Mouse (Mus musculus) intestine, postnatal 0 days (tissue): ENCODE measurements around the gene Ubc. TPM values are rescaled to one million over a fixed set of nuclear protein-coding genes. Genes with fewer than 3 reads are reported as not detected.
A peak's percentile ranks its signal among the peaks of the same experiment; 100 is the strongest.

Experiments
- ATAC-seq: fragments of 200-750 bp; cut with Nextera tagmentation; 2 replicates; pipeline ENCODE4 v1.8.0; 2017; ENCODE audit warnings: mild to moderate bottlenecking, moderate TSS enrichment, moderate library complexity
- H3K27ac ChIP-seq: fragments of 300-500 bp; sonication (generic); 2 replicates; pipeline ENCODE4 v1.5.1; 2014; ENCODE audit warnings: mild to moderate bottlenecking, low read depth, low read length, moderate library complexity
- H3K27me3 ChIP-seq: fragments of 300-500 bp; sonication (generic); replicated peaks from 2 replicates; pipeline ENCODE4 v1.6.1; 2014; ENCODE audit warnings: low read length, mixed read lengths; ENCODE audit not compliant: control insufficient read depth, insufficient read depth
- H3K36me3 ChIP-seq: fragments of 300-500 bp; sonication (generic); 2 replicates; pipeline ENCODE4 v1.6.1; 2014; ENCODE audit warnings: mild to moderate bottlenecking, moderate library complexity; ENCODE audit not compliant: control insufficient read depth, insufficient read depth
- H3K4me1 ChIP-seq: fragments of 300-500 bp; sonication (generic); replicated peaks from 2 replicates; pipeline ENCODE4 v1.6.1; 2014; ENCODE audit warnings: antibody characterized with exemption, low read length, mixed read lengths; ENCODE audit not compliant: control insufficient read depth, insufficient read depth
- H3K4me2 ChIP-seq: fragments of 300-500 bp; sonication (generic); replicated peaks from 2 replicates; pipeline ENCODE4 v1.6.1; 2014; ENCODE audit warnings: low read depth, mild to moderate bottlenecking, moderate library complexity
- H3K4me3 ChIP-seq: fragments of 300-500 bp; sonication (generic); 2 replicates; pipeline ENCODE4 v1.5.1; 2014; ENCODE audit warnings: low read depth, low read length
- H3K9ac ChIP-seq: fragments of 300-500 bp; sonication (generic); 2 replicates; pipeline ENCODE4 v1.6.1; 2014; ENCODE audit warnings: mild to moderate bottlenecking, low read depth, low read length
- H3K9me3 ChIP-seq: fragments of 300-500 bp; sonication (generic); 2 replicates; pipeline ENCODE4 v1.6.1; 2016; ENCODE audit warnings: mixed run types; ENCODE audit not compliant: control insufficient read depth
- CTCF ChIP-seq: sonication (generic); IDR thresholded peaks from 2 replicates; pipeline ENCODE4 v1.5.1; 2016; ENCODE audit warnings: low read depth, mild to moderate bottlenecking, control low read depth, antibody characterized with exemption, moderate library complexity
- WGBS: fragments of 180-500 bp; shearing (Covaris S2); extraction: QIAGEN DNeasy Blood & Tissue Kit; methylation state at CpG from one replicate; pipeline ENCODE4 v1.1.7; 2014; 5-methylcytosine and 5-hydroxymethylcytosine counted together
- polyA plus RNA-seq: library from polyadenylated mRNA; unstranded; fragments of >200 nt; fragmentation: Nextera tagmentation; extraction: Ambion mirVana; gene quantifications from 2 replicates; pipeline ENCODE4 v1.2.1, GENCODE M21; 2015

Ubc gene
- polyA plus RNA-seq, 1 experiment from 2014 or later: 371 TPM

GRCm38 (mm10) chr5:125409348-125410090, 19.5 kb upstream of the Ubc start:
- no peaks in the 10 kb centered on the region for H3K9me3 ChIP-seq
- H3K9ac ChIP-seq: no peak overlapping the region
- 0 out of 2 replicates have a peak, but pooled peaks have one; percentile 24 for ATAC-seq

DNA sequence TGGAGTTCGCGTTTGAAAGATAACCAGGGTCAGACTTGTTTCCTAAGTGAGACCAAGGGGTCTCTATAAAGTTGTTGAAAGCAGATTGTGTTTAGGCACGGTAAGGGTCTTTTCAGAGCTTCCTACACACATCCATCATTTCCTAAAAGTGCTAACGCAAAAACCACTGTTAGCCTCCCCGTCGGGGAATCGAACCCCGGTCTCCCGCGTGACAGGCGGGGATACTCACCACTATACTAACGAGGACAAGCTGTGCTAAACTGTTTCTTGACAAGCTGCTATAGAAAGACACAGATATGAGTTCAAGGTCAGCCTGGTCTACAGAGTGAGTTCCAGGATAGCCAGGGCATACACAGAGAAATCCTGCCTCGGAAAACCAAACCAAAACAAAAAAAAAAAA, 18.8 kb upstream of the Ubc start:
- no peak for TF ChIP-seq CTCF
- no peak overlapping the region for H3K9ac ChIP-seq
- 3% methylated on average over 13 of the region's 13 CpGs for WGBS
- H3K27ac ChIP-seq: no peak overlapping the region
- H3K9me3 ChIP-seq: no peaks in the 10 kb centered on the region
- H3K4me3 ChIP-seq: peak overlapping the region; percentile 26
- H3K4me2 ChIP-seq: peak overlapping the region; percentile 55
- peak; percentile 34 for ATAC-seq
- H3K27me3 ChIP-seq: no peaks in the 10 kb centered on the region
- H3K36me3 ChIP-seq: 0 out of 2 replicates have a peak, but pooled peaks cover 7% of the 10 kb centered on the region
- H3K4me1 ChIP-seq: no peaks in the 10 kb centered on the region

More at GRCm38 (mm10) chr5:125409348-125410090, 19.5 kb upstream of the Ubc start:
- TF ChIP-seq CTCF: no peak
- Histone ChIP-seq H3K4me2 (peak overlapping the region; percentile 55), H3K27me3 (no peaks in the 10 kb centered on the region), H3K4me1 (no peaks in the 10 kb centered on the region), H3K36me3 (peaks cover 12% of the 10 kb centered on the region; the same call in 1 of the 2 replicates), H3K27ac (no peak overlapping the region), H3K4me3 (peak overlapping the region; percentile 26)
- 9% methylated on average over 20 of the region's 20 CpGs for WGBS

GRCm38 (mm10) chr5:125407910-125408575, 18.0 kb upstream of the Ubc start:
- no peak for TF ChIP-seq CTCF
- Histone ChIP-seq H3K27ac (no peak overlapping the region), H3K4me3 (no peak overlapping the region), H3K36me3 (no peaks in the 10 kb centered on the region), H3K4me2 (no peak overlapping the region; the same call in 1 of the 2 replicates), H3K9ac (no peak overlapping the region), H3K27me3 (no peaks in the 10 kb centered on the region), H3K9me3 (no peaks in the 10 kb centered on the region), H3K4me1 (no peaks in the 10 kb centered on the region)
- no peak for ATAC-seq
- WGBS: 67% methylated on average over 14 of the region's 14 CpGs

DNA sequence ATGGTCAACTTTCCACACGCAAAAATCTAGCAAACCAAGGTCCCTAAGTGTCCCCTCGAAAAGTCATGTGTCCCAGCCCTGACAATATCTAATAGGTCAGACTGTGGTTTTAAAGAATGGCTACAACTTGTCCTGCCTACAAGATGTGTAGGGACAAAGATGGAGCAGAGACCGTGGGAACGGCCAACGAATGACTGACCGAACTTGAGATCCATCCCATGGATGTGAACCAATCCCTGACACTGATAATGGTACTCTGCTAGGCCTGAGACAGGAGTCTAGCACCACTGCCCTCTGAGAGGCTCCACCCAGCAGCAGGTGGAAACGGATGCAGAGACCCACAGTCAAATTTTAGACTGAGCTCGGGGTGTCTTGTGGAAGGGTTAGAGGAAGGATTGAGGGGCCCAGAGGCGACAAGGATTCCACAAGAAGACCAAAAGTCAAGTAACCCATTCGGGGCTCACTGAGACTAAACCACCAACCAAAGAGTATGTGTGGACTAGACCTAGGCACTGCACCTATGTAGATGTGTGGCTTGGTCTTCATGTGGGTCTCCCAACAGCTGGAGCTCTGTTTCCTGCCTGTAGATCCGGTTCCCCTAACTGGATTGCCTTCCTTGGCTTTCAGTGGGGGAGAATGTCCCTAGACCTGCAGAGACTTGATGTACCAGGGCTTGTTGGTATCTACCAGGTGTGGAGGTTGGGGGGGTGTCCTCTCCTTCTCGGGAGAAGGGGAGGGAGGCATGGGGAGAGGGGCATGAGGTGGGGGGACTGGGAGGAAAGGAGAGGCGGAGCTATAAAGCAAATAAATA, 17.2 kb upstream of the Ubc start:
- H3K9ac ChIP-seq: 0 out of 2 replicates have a peak overlapping the region, but pooled peaks have one; percentile 56
- peak overlapping the region; percentile 83 for H3K4me2 ChIP-seq
- H3K36me3 ChIP-seq: no peaks in the 10 kb centered on the region
- peak overlapping the region; percentile 83; the same call in 1 of the 2 replicates for H3K27ac ChIP-seq
- TF ChIP-seq CTCF: no peak
- H3K27me3 ChIP-seq: no peaks in the 10 kb centered on the region
- ATAC-seq: no peak
- H3K9me3 ChIP-seq: no peaks in the 10 kb centered on the region
- no peaks in the 10 kb centered on the region for H3K4me1 ChIP-seq
- H3K4me3 ChIP-seq: peak overlapping the region; percentile 59
- 54% methylated on average over 13 of the region's 13 CpGs for WGBS

- Histone ChIP-seq H3K9ac (peak overlapping the region; percentile 56), H3K4me3 (peak overlapping the region; percentile 59), H3K4me1 (no peaks in the 10 kb centered on the region), H3K9me3 (no peaks in the 10 kb centered on the region), H3K27me3 (no peaks in the 10 kb centered on the region), H3K4me2 (peak overlapping the region; percentile 83), H3K36me3 (no peaks in the 10 kb centered on the region), H3K27ac (peak overlapping the region; percentile 83)
- peak; percentile 55 for ATAC-seq
- no peak for TF ChIP-seq CTCF
- 3% methylated on average over 20 of the region's 20 CpGs for WGBS
Measured at GRCm38 (mm10) chr5:125406322-125407016, 16.5 kb upstream of the Ubc start.
